ENCODE assay signal across 8 mouse cellular contexts in the genomic region with DNA sequence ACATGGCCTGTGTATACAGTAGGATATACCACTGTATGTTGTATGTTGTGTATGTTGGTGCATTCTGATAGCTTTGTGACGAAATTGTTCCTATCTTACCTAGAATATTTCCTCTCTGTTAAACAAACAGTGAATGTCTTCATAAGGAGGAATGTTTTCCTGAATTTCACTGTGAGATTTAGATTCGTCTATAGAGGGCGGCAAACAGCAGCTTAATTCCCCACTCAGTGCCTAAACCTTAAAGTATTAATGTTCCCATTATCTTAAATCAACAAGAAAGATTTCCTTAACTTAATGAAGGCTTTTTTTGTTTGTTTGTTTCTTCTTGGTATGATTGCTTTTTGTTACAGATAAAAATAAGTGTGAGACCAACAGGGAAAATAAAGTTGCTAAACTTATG. TPM values are rescaled to one million over a fixed set of nuclear protein-coding genes. Genes with fewer than 3 reads are reported as not detected.
DNase-seq lines count a peak whose midpoint lies in the region; TF ChIP-seq lines count a peak whose summit lies in the region.

No protein-coding gene starts in this region.

- no peak for TF ChIP-seq CTCF in kidney, adult 2 months (conservative IDR thresholded peaks at IDR 0.05; ENCODE audit: insufficient read depth, insufficient read length, low read depth, low read length)

- 24% methylated on average over 3 of the region's 3 CpGs for WGBS in kidney, adult 2 months

- H3K36me3 ChIP-seq in kidney, adult 2 months (ENCODE audit: control insufficient read depth, insufficient read depth, low read length), result no peaks in the 10 kb centered on the region

- H3K27ac ChIP-seq in kidney, adult 2 months (ENCODE audit: insufficient read depth, low read depth, low read length), result no peak overlapping the region

- H3K4me3 ChIP-seq in kidney, adult 2 months (ENCODE audit: insufficient read depth, low read depth, low read length), result no peak overlapping the region

- peak; percentile 15 for DNase-seq in adrenal gland, postnatal 10 days
- DNase-seq in adrenal gland, adult 8-10 months, result no peak
- peak; percentile 17 for DNase-seq in kidney, adult 2 months
- DNase-seq in kidney, postnatal 10 days, result no peak
- peak; percentile 39 for DNase-seq in right cerebral cortex, adult 18-20 months
- no peak for DNase-seq in right cerebral cortex, postnatal 4 days
- peak; percentile 41 for DNase-seq in naive thymus-derived CD4-positive, alpha-beta T cell, adult 2 months (ENCODE audit: low read depth)
- no peak for DNase-seq in cerebellum, adult 8-10 months

- no peaks in the 10 kb centered on the region for H3K4me1 ChIP-seq in kidney, adult 2 months (ENCODE audit: control insufficient read depth, insufficient read depth, low read length)

- H3K27me3 ChIP-seq in kidney, adult 2 months (replicated peaks; ENCODE audit: control insufficient read depth, insufficient read depth, low read length), result no peaks in the 10 kb centered on the region; the same call in 1 of the 2 replicates

- TF ChIP-seq POLR2A in kidney, adult 2 months (IDR thresholded peaks at IDR 0.05; ENCODE audit: low read depth, low read length), result no peak

RNA-seq across cellular contexts. Expression of gene Cggbp1, which starts 55.3 kb away (rescaled TPM):
- 100 to 1,000 TPM; 109 to 115 TPM for total RNA-seq in adrenal gland, postnatal 10 days (2021)
- 100 to 1,000 TPM; 116 to 152 (median 136) TPM for total RNA-seq in adrenal gland, adult 8-10 months (2022)
- polyA plus RNA-seq in kidney, adult 2 months (2012; rRNA removed), result 11.6 and 14.2 TPM in 2 replicates

RNA-seq across cellular contexts. Expression of gene Zfp654, which starts 55.7 kb away (rescaled TPM):
- total RNA-seq in adrenal gland, postnatal 10 days (2021), result 10 to 100 TPM; 15.4 to 16.7 TPM
- 10 to 100 TPM; 20.0 to 27.8 (median 26.1) TPM for total RNA-seq in adrenal gland, adult 8-10 months (2022)
- 0.83 and 1.3 TPM in 2 replicates for polyA plus RNA-seq in kidney, adult 2 months (2012; rRNA removed)

Comparison
In these comparisons a context has a peak if more than half of its experiments do, and no peak if none do; other contexts are left out.
1. DNase-seq: peak in adrenal gland, postnatal 10 days (single experiment), kidney, adult 2 months (single experiment), right cerebral cortex, adult 18-20 months (single experiment) and naive thymus-derived CD4-positive, alpha-beta T cell, adult 2 months (single experiment); none in adrenal gland, adult 8-10 months (single experiment), kidney, postnatal 10 days (single experiment), right cerebral cortex, postnatal 4 days (single experiment) and cerebellum, adult 8-10 months (single experiment).